Mouse (Mus musculus) hindbrain, embryonic 14.5 days (tissue): Measurements from ENCODE around the gene Bean1. TPM values are rescaled to one million over a fixed set of nuclear protein-coding genes. Genes with fewer than 3 reads are reported as not detected.
"Not testable (repeated sequence)": the region's sequence is repeated elsewhere in the genome, so short reads cannot be mapped to it uniquely, and the experiment has no call there.

ENCODE experiments used
- ATAC-seq: fragments of 200-750 bp; cut with Nextera tagmentation; 2 replicates; pipeline ENCODE4 v1.8.0; 2017; ENCODE audit warnings: moderate number of reproducible peaks, mild to moderate bottlenecking, moderate TSS enrichment, moderate library complexity; ENCODE audit not compliant: low FRiP score
- DNase-seq: peaks from one replicate; pipeline ENCODE4 v3.0.0-alpha.2; 2015; ENCODE audit warnings: low spot score
- H3K27ac ChIP-seq: fragments of 300-500 bp; sonication (generic); 2 replicates; pipeline ENCODE4 v1.5.1; 2014; ENCODE audit warnings: mild to moderate bottlenecking, moderate library complexity
- H3K27me3 ChIP-seq: fragments of 300-500 bp; sonication (generic); 2 replicates; pipeline ENCODE4 v1.6.1; 2014; ENCODE audit warnings: mild to moderate bottlenecking, low read length, mixed read lengths; ENCODE audit not compliant: control insufficient read depth, insufficient read depth
- H3K36me3 ChIP-seq: fragments of 300-500 bp; sonication (generic); replicated peaks from 2 replicates; pipeline ENCODE4 v1.6.1; 2014; ENCODE audit not compliant: control insufficient read depth, insufficient read depth
- H3K4me1 ChIP-seq: fragments of 300-500 bp; sonication (generic); replicated peaks from 2 replicates; pipeline ENCODE4 v1.6.1; 2014; ENCODE audit warnings: antibody characterized with exemption, low read length, mixed read lengths; ENCODE audit not compliant: control insufficient read depth, insufficient read depth
- H3K4me2 ChIP-seq: fragments of 300-500 bp; sonication (generic); replicated peaks from 2 replicates; pipeline ENCODE4 v1.6.1; 2014; ENCODE audit warnings: mild to moderate bottlenecking, moderate library complexity
- H3K4me3 ChIP-seq: fragments of 300-500 bp; sonication (generic); replicated peaks from 2 replicates; pipeline ENCODE4 v1.5.1; 2014; ENCODE audit warnings: mild to moderate bottlenecking, low read length
- H3K9ac ChIP-seq: fragments of 300-500 bp; sonication (generic); 2 replicates; pipeline ENCODE4 v1.6.1; 2014
- H3K9me3 ChIP-seq: fragments of 300-500 bp; sonication (generic); 2 replicates; pipeline ENCODE4 v1.6.1; 2016; ENCODE audit warnings: low read length; ENCODE audit not compliant: control insufficient read depth
- WGBS: fragments of 180-500 bp; shearing (Covaris S2); extraction: QIAGEN DNeasy Blood & Tissue Kit; methylation state at CpG from one replicate; pipeline ENCODE4 v1.1.7; 2014; 5-methylcytosine and 5-hydroxymethylcytosine counted together
- polyA plus RNA-seq: library from polyadenylated mRNA; unstranded; fragments of >200 nt; fragmentation: Nextera tagmentation; extraction: Ambion mirVana; gene quantifications from 2 replicates; pipeline ENCODE4 v1.2.1, GENCODE M21; 2014

Bean1 gene
- polyA plus RNA-seq, 1 experiment from 2014 or later, result 9.3 TPM

DNA sequence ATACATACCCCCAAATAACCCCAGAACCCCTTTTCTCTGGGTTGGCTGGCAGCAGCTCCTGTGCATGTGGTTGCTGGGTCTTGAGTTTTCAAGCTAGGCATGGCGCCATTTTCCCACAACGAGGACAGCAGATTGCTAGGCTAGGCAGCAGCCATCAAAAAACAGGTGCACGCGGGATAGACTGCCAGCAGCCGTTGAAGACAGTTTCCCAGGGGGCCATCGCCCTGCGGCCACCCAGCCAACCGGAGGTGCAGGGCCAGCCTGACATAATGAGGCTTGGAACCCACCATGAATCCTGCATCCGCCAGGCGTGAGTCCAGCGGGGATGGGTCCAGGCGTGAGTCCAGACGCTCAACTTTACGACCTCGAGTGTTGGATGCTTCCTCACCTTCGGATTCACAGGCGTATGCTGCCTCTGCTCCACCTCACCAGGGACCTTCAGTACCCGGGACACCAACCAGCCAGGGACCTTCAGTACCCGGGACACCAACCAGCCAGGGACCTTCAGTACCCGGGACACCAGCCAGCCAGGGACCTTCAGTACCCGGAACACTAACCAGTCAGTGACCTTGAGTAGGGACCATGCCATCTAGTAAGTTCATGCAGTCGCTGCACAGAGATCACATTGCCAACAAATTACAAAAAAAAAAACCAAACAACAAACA is 94.2 kb downstream of the Bean1 start:
- H3K4me2 ChIP-seq, H3K4me1 ChIP-seq, H3K27me3 ChIP-seq, H3K27ac ChIP-seq, H3K9ac ChIP-seq, H3K9me3 ChIP-seq, H3K4me3 ChIP-seq, ATAC-seq, DNase-seq: not testable (repeated sequence)
- 97% methylated on average over 22 of the region's 22 CpGs for WGBS
- H3K36me3 ChIP-seq, result peaks cover 12% of the 10 kb centered on the region

DNA sequence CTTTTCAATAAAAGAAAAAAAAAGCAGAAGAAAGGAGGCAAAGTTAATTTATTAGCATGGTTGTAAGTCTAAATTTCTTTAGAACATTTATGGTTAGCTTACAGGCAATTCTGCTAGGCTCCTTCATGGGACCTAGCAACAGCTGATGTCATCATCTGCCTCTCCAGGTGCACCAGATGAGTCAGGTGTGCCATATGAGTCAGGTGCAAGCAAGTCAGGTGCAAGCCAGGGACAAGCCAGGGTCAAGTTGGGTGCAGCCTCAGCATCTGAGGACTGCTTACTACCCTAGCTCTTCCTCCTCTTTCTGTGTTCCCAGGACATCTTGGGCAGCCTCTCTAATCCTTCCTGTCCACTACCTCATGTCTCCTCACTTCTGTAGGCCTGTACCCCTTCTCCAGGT is 98.1 kb downstream of the Bean1 start:
- DNase-seq (no peak), ATAC-seq (no peak)
- Histone ChIP-seq H3K4me1 (no peaks in the 10 kb centered on the region), H3K36me3 (peaks cover 7% of the 10 kb centered on the region), H3K9ac (no peak overlapping the region), H3K27ac (no peak overlapping the region), H3K27me3 (no peaks in the 10 kb centered on the region), H3K4me2 (no peak overlapping the region), H3K9me3 (no peaks in the 10 kb centered on the region), H3K4me3 (no peak overlapping the region)

Other genes starting within 250 kb of the Bean1 start
- 16.6 and 17.3 TPM in 2 replicates for gene Cdh5, start 68.8 kb upstream of the Bean1 start, polyA plus RNA-seq
- gene Tk2, start 78.1 kb downstream of the Bean1 start, polyA plus RNA-seq, result 46.6 and 51.8 TPM in 2 replicates
- gene Cklf, start 80.4 kb downstream of the Bean1 start, polyA plus RNA-seq, result 28.6 and 35.1 TPM in 2 replicates
- not detected in 2 replicates for gene Cmtm2a, start 122.7 kb downstream of the Bean1 start, polyA plus RNA-seq
- not detected in 2 replicates for gene Gm45711, start 139.6 kb downstream of the Bean1 start, polyA plus RNA-seq
- not detected in 2 replicates for gene Cmtm1, start 139.7 kb downstream of the Bean1 start, polyA plus RNA-seq
- gene Gm11020, start 151.1 kb downstream of the Bean1 start, polyA plus RNA-seq, result not detected in 2 replicates
- not detected in 2 replicates for gene Cmtm2b, start 151.8 kb downstream of the Bean1 start, polyA plus RNA-seq
- gene Cmtm3, start 169.0 kb downstream of the Bean1 start, polyA plus RNA-seq, result 39.5 and 44.7 TPM in 2 replicates
- gene Cmtm4, start 225.4 kb downstream of the Bean1 start, polyA plus RNA-seq, result 3.5 and 3.8 TPM in 2 replicates